Mouse (Mus musculus) G1E (cell line): Measurements from ENCODE around the gene Cd6.

Source experiments
- CTCF ChIP-seq: IDR thresholded peaks from 2 replicates; pipeline ENCODE4 v1.5.1; 2012; ENCODE audit warnings: low read depth, low read length, inconsistent platforms, mixed read lengths
- GATA1 ChIP-seq: IDR thresholded peaks from 2 replicates; pipeline ENCODE4 v1.6.1; 2012; ENCODE audit warnings: borderline replicate concordance, low read length, inconsistent platforms, mixed read lengths
- GATA2 ChIP-seq: IDR thresholded peaks from 2 replicates; pipeline ENCODE4 v1.6.1; 2012; ENCODE audit warnings: low read depth, low read length, inconsistent platforms, borderline replicate concordance
- TAL1 ChIP-seq: conservative IDR thresholded peaks from 2 replicates; pipeline ENCODE4 v1.6.1; 2012; ENCODE audit warnings: low read depth, low read length, inconsistent platforms, mixed read lengths

DNA sequence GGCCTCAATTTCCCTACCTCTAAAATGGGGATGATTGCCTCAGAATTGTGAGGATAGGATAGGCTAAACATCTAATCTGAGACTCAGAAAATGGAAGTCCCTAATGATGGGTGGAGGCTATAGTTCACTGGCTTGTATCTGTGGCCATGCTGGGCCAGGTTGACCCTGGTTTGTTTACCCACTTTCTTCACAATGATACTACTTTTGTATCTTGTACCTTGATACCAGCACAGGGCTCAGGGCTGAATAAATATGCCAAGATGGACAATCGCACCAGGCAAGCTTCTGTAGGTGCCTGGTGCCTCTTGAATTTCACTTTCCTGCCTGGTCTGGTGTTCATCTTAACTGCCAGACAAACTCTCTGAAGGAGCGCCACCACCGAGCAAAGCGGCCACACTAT is 7.3 kb downstream of the Cd6 start:
- no peak for TF ChIP-seq GATA1
- no peak for TF ChIP-seq TAL1
- no peak for TF ChIP-seq CTCF
- no peak for TF ChIP-seq GATA2
